Mouse (Mus musculus) ES-E14 (cell line): ENCODE results near the gene Fry. TPM values are rescaled to one million over a fixed set of nuclear protein-coding genes. Genes with fewer than 3 reads are reported as not detected.

Source experiments
- DNase-seq: peaks from one replicate; pipeline ENCODE4 v3.0.0-alpha.2; 2013; ENCODE audit warnings: low read depth, low spot score
- H3K27ac ChIP-seq: 2 replicates; pipeline ENCODE4 v1.5.1; 2012; ENCODE audit warnings: low read depth, mild to moderate bottlenecking, low read length, moderate library complexity, mixed read lengths; ENCODE audit not compliant: poor library complexity, insufficient read depth, severe bottlenecking
- H3K36me3 ChIP-seq: 2 replicates; pipeline ENCODE4 v1.6.1; 2012; ENCODE audit warnings: mild to moderate bottlenecking, low read length, moderate library complexity, mixed read lengths; ENCODE audit not compliant: control insufficient read depth, poor library complexity, insufficient read depth, severe bottlenecking
- H3K4me1 ChIP-seq, 2 experiments: fragments of 150-350 bp in 1 of 2; sonication (generic) in 1 of 2; 2 replicates each; pipeline ENCODE4 v1.6.1; 2012; ENCODE audit warnings: low read length in 2 of 2, mild to moderate bottlenecking in 1 of 2, mixed read lengths in 1 of 2; ENCODE audit not compliant: control insufficient read depth in 2 of 2, insufficient read depth in 2 of 2, poor library complexity in 1 of 2
- H3K4me3 ChIP-seq, 2 experiments: fragments of 150-350 bp in 1 of 2; sonication (generic) in 1 of 2; 2 replicates each; pipeline ENCODE4 v1.5.1; 2012; ENCODE audit warnings: low read length in 2 of 2, low read depth in 1 of 2, mild to moderate bottlenecking in 1 of 2, mixed read lengths in 1 of 2; ENCODE audit not compliant: insufficient read depth in 1 of 2, poor library complexity in 1 of 2, severe bottlenecking in 1 of 2
- H3K9ac ChIP-seq: 2 replicates; pipeline ENCODE4 v1.6.1; 2012; ENCODE audit warnings: low read depth, mild to moderate bottlenecking, low read length, mixed read lengths; ENCODE audit not compliant: poor library complexity, insufficient read depth, severe bottlenecking
- H3K9me3 ChIP-seq: fragments of 150-350 bp; sonication (generic); 2 replicates; pipeline ENCODE4 v1.6.1; 2012; ENCODE audit warnings: low read depth, mild to moderate bottlenecking, low read length; ENCODE audit not compliant: control insufficient read depth, insufficient read depth
- CHD2 ChIP-seq: IDR thresholded peaks from 2 replicates; pipeline ENCODE4 v1.6.1; 2014; ENCODE audit warnings: mild to moderate bottlenecking, low read depth, low read length, inconsistent platforms
- HCFC1 ChIP-seq: IDR thresholded peaks from 2 replicates; pipeline ENCODE4 v1.6.1; 2012; ENCODE audit warnings: low read length, inconsistent platforms, borderline replicate concordance; ENCODE audit not compliant: insufficient read depth
- MAFK ChIP-seq: IDR thresholded peaks from 2 replicates; pipeline ENCODE4 v1.6.1; 2014; ENCODE audit warnings: mild to moderate bottlenecking, low read depth, low read length, inconsistent platforms; ENCODE audit not compliant: insufficient read depth
- ZC3H11A ChIP-seq: IDR thresholded peaks from 2 replicates; pipeline ENCODE4 v1.6.1; 2012; ENCODE audit warnings: low read depth, mild to moderate bottlenecking, inconsistent platforms, low read length, borderline replicate concordance
- ZNF384 ChIP-seq: IDR thresholded peaks from 2 replicates; pipeline ENCODE4 v1.6.1; 2012; ENCODE audit warnings: low read depth, low read length, inconsistent platforms
- in situ Hi-C, 2 experiments: fragments of 600-800 bp; cut with MboI; formaldehyde crosslinking; loops; one replicate each; pipeline ENCODE4 v1.15.1; 2025; ENCODE audit warnings: low sequenced_read_pairs in 2 of 2, inconsistent platforms in 1 of 2; ENCODE audit not compliant: unreplicated experiment in 2 of 2
- total RNA-seq: library from RNA; depleted of rRNA; stranded (reverse); fragments of 300-350 nt; gene quantifications from 2 replicates; pipeline ENCODE4 v1.2.3, GENCODE M21; 2012

Gene Fry
- total RNA-seq, 1 experiment: 8.4 TPM

GRCm38 (mm10) chr5:150281084-150281483 lies 162.6 kb downstream of the Fry start:
- Histone ChIP-seq H3K36me3 (no peaks in the 10 kb centered on the region), H3K9ac (no peak overlapping the region), H3K4me1 (no peaks in the 10 kb centered on the region), H3K9me3 (no peaks in the 10 kb centered on the region), H3K4me3 (no peak overlapping the region), H3K27ac (no peak overlapping the region)
- in situ Hi-C loops: no loop called here
- TF ChIP-seq CHD2 (no peak), HCFC1 (no peak), ZC3H11A (peak; percentile 38; the same call in 1 of the 2 replicates), MAFK (no peak)
- DNase-seq: no peak

GRCm38 (mm10) chr5:150282091-150282490 lies 163.6 kb downstream of the Fry start:
- Histone ChIP-seq H3K9ac (no peak overlapping the region), H3K4me3 (no peak overlapping the region), H3K27ac (no peak overlapping the region), H3K36me3 (no peaks in the 10 kb centered on the region), H3K4me1 (no peaks in the 10 kb centered on the region), H3K9me3 (no peaks in the 10 kb centered on the region)
- TF ChIP-seq CHD2: no peak
- TF ChIP-seq ZNF384: no peak
- TF ChIP-seq MAFK: no peak
- TF ChIP-seq ZC3H11A: no peak
- in situ Hi-C loops: no loop called here
- no peak for DNase-seq

- H3K9ac ChIP-seq: no peak overlapping the region
- no peak for DNase-seq
- TF ChIP-seq HCFC1 (no peak), MAFK (no peak), ZC3H11A (no peak), CHD2 (no peak), ZNF384 (no peak)
- H3K27ac ChIP-seq: no peak overlapping the region
- H3K36me3 ChIP-seq: no peaks in the 10 kb centered on the region
- H3K4me1 ChIP-seq: 0 out of 4 replicates have a peak, but pooled peaks cover 0 to 1% of the 10 kb centered on the region in 2 experiments
- in situ Hi-C loops: no loop called here
- H3K9me3 ChIP-seq: no peaks in the 10 kb centered on the region
- no peak overlapping the region for H3K4me3 ChIP-seq
Measured at GRCm38 (mm10) chr5:150287949-150288348, 169.5 kb downstream of the Fry start.

GRCm38 (mm10) chr5:150289611-150290010 lies 171.2 kb downstream of the Fry start:
- TF ChIP-seq MAFK (no peak), ZNF384 (no peak), HCFC1 (no peak), ZC3H11A (no peak), CHD2 (no peak)
- in situ Hi-C loops: no loop called here
- H3K36me3 ChIP-seq: no peaks in the 10 kb centered on the region
- no peaks in the 10 kb centered on the region for H3K9me3 ChIP-seq
- 0 out of 4 replicates have a peak, but pooled peaks cover 0 to 1% of the 10 kb centered on the region in 2 experiments for H3K4me1 ChIP-seq
- H3K4me3 ChIP-seq: no peak overlapping the region
- H3K9ac ChIP-seq: no peak overlapping the region
- no peak for DNase-seq
- no peak overlapping the region for H3K27ac ChIP-seq
